Mouse (Mus musculus) Patski (cell line): Measurements from ENCODE around the gene Orm2. TPM values are rescaled to one million over a fixed set of nuclear protein-coding genes. Genes with fewer than 3 reads are reported as not detected.

Experiments
- ATAC-seq: fragments of 100-300 bp; one replicate; pipeline ENCODE4 v1.8.0; 2021
- CTCF ChIA-PET: fragments of 350-600 bp; sonication (Branson Sonifier 250); formaldehyde crosslinking; loops from one replicate; lab custom pipeline; 2022; ENCODE audit warnings: inconsistent platforms; lab: Charles Lee
- POLR2A ChIA-PET: fragments of 350-600 bp; sonication (Branson Sonifier 250); formaldehyde crosslinking; loops from one replicate; lab custom pipeline; 2022; ENCODE audit warnings: antibody characterized with exemption, inconsistent platforms; lab: Charles Lee
- DNase-seq: peaks from one replicate; pipeline ENCODE4 v3.0.0-alpha.2; 2011; ENCODE audit warnings: low read depth, low spot score
- H3K27me3 ChIP-seq: fragments of 371-371 bp; one replicate; pipeline ENCODE4 v1.5.1; 2021
- CTCF ChIP-seq: fragments of 100-300 bp; IDR thresholded peaks from one replicate; pipeline ENCODE4 v1.5.1; 2021
- in situ Hi-C: fragments of 300-500 bp; cut with MboI; formaldehyde crosslinking; loops from 3 replicates; pipeline ENCODE4 v1.11.1; 2018; ENCODE audit warnings: low pct_unique_long_range_greater_than_20kb, mixed read lengths
- polyA plus RNA-seq: library from polyadenylated mRNA; unstranded; gene quantifications from one replicate; pipeline ENCODE4 v1.2.3, GENCODE M21; 2021

Orm2 gene
- polyA plus RNA-seq, 1 experiment from 2014 or later, result 1.7 TPM

- no peak for ATAC-seq
- POLR2A ChIA-PET, result interaction anchor here (1.1 kb wide), 1 partner anchor 9 kb away, joined by 3 read pairs; no protein-coding TSS in a partner anchor
Observed at GRCm38 (mm10) chr4:63345261-63345660, 17.0 kb upstream of the Orm2 start.

GRCm38 (mm10) chr4:63346659-63347058 is 15.6 kb upstream of the Orm2 start:
- ChIA-PET CTCF (interaction anchor here (1.0 kb wide), 1 partner anchor 22 kb away, joined by 3 read pairs; no protein-coding TSS in a partner anchor), POLR2A (interaction anchor here (1.1 kb wide), 1 partner anchor 8 kb away, joined by 3 read pairs; no protein-coding TSS in a partner anchor)
- no peaks in the 10 kb centered on the region for H3K27me3 ChIP-seq
- in situ Hi-C loops, result no loop called here
- no peak for DNase-seq
- no peak for ATAC-seq
- no peak for TF ChIP-seq CTCF

More at GRCm38 (mm10) chr4:63345261-63345660, 17.0 kb upstream of the Orm2 start:
- TF ChIP-seq CTCF, result no peak
- no peak for DNase-seq
- CTCF ChIA-PET, result interaction anchor here (1.1 kb wide), 1 partner anchor 9 kb away, joined by 3 read pairs; no protein-coding TSS in a partner anchor
- in situ Hi-C loops, result no loop called here
- H3K27me3 ChIP-seq, result no peaks in the 10 kb centered on the region

- no peaks in the 10 kb centered on the region for H3K27me3 ChIP-seq
- in situ Hi-C loops, result no loop called here
- TF ChIP-seq CTCF, result no peak
- no peak for ATAC-seq
- no peak for DNase-seq
- CTCF ChIA-PET, result no interaction called here
- POLR2A ChIA-PET, result interaction anchor here (0.6 to 1.0 kb wide), 2 partner anchors 9 to 18 kb away, joined by 3 to 4 read pairs; no protein-coding TSS in a partner anchor
Observed at GRCm38 (mm10) chr4:63348524-63348923, 13.7 kb upstream of the Orm2 start.

GRCm38 (mm10) chr4:63355877-63356665 is 6.2 kb upstream of the Orm2 start, which contains the start of gene Orm3:
Gene Orm3 (plus strand): TSS chr4:63356162.
- in situ Hi-C loops, result no loop called here
- no peak for TF ChIP-seq CTCF
- CTCF ChIA-PET, result interaction anchor here (0.8 kb wide), 1 partner anchor 12 kb away, joined by 4 read pairs; no protein-coding TSS in a partner anchor
- POLR2A ChIA-PET, result no interaction called here
- H3K27me3 ChIP-seq, result no peaks in the 10 kb centered on the region
- DNase-seq, result no peak
- no peak for ATAC-seq

GRCm38 (mm10) chr4:63356981-63357570 is 5.2 kb upstream of the Orm2 start:
- H3K27me3 ChIP-seq, result no peaks in the 10 kb centered on the region
- no peak for DNase-seq
- in situ Hi-C loops, result no loop called here
- ATAC-seq, result no peak
- ChIA-PET CTCF (no interaction called here), POLR2A (interaction anchor here (0.5 to 0.6 kb wide), 2 partner anchors 9 to 251 kb away, joined by 3 to 4 read pairs; no protein-coding TSS in a partner anchor)
- no peak for TF ChIP-seq CTCF

GRCm38 (mm10) chr4:63359861-63360260 is 2.4 kb upstream of the Orm2 start:
- DNase-seq (no peak), ATAC-seq (no peak)
- TF ChIP-seq CTCF, result no peak
- in situ Hi-C loops, result no loop called here
- ChIA-PET POLR2A (no interaction called here), CTCF (no interaction called here)
- no peaks in the 10 kb centered on the region for H3K27me3 ChIP-seq

GRCm38 (mm10) chr4:63368577-63368976 is 6.3 kb downstream of the Orm2 start:
- TF ChIP-seq CTCF, result no peak
- ATAC-seq (peak; percentile 44), DNase-seq (no peak)
- no peaks in the 10 kb centered on the region for H3K27me3 ChIP-seq
- in situ Hi-C loops, result no loop called here
- CTCF ChIA-PET, result interaction anchor here (0.8 to 1.6 kb wide), 7 partner anchors 13 to 308 kb away, joined by 3 to 4 read pairs (median 3); partner anchors contain the start of gene Orm3
- POLR2A ChIA-PET, result no interaction called here

- DNase-seq (no peak), ATAC-seq (no peak)
- H3K27me3 ChIP-seq, result no peaks in the 10 kb centered on the region
- no peak for TF ChIP-seq CTCF
- in situ Hi-C loops, result no loop called here
- POLR2A ChIA-PET, result no interaction called here
- CTCF ChIA-PET, result interaction anchor here (1.1 kb wide), 1 partner anchor 190 kb away, joined by 4 read pairs; no protein-coding TSS in a partner anchor
Observed at GRCm38 (mm10) chr4:63370897-63371296, 8.6 kb downstream of the Orm2 start.

GRCm38 (mm10) chr4:63371890-63372289 is 9.6 kb downstream of the Orm2 start:
- H3K27me3 ChIP-seq, result no peaks in the 10 kb centered on the region
- TF ChIP-seq CTCF, result no peak
- POLR2A ChIA-PET, result no interaction called here
- DNase-seq, result no peak
- peak; percentile 29 for ATAC-seq
- CTCF ChIA-PET, result interaction anchor here (1.2 kb wide), 3 partner anchors 29 to 52 kb away, joined by 3 to 4 read pairs (median 3); no protein-coding TSS in a partner anchor
- in situ Hi-C loops, result no loop called here

- ATAC-seq, result no peak
- no peaks in the 10 kb centered on the region for H3K27me3 ChIP-seq
- in situ Hi-C loops, result no loop called here
- POLR2A ChIA-PET, result no interaction called here
- CTCF ChIA-PET, result no interaction called here
- DNase-seq, result no peak
- TF ChIP-seq CTCF, result no peak
Observed at GRCm38 (mm10) chr4:63373404-63373803, 11.2 kb downstream of the Orm2 start.
